Mouse (Mus musculus) left cerebral cortex, adult 11 months (tissue): ENCODE measurements at regions not wholly inside any gene's neighbourhood (a gene's known extent, or its start where the extent isn't known, plus 50 kb on each side); places are given as distances from the start of the nearest gene placed in this dataset.

Source experiments
- DNase-seq: peaks from one replicate; pipeline ENCODE4 v3.0.0; 2022; ENCODE audit warnings: low spot score

DNA sequence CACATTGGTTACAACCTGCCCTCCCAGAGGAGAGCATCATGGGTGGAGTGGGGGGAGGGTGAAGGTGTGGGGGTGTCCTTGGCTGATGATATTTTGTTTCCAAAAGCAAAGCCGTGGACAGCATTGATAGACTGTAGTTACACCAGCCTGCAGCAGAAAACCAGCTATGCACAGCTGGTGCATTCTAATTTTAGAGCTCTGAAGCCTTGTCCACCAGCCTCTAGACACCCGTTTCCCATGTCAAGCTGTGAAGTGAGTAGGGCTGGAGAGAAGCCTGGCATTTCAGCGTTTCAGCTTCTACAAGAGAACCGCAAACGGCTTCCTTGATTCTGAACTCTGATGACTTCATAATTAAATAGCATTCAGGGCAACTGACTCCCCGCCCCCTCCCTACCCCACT lies 310.7 kb upstream of the Rorb start:
- DNase-seq, result peak; percentile 3
